Mouse (Mus musculus) lung, adult 18-20 months (tissue): ENCODE results near the gene Mrc2.
A peak's percentile ranks its signal among the peaks of the same experiment; 100 is the strongest.

ENCODE experiments used
- DNase-seq, 2 experiments: peaks; one replicate each; pipeline ENCODE4 v3.0.0; 2022; ENCODE audit warnings: mixed read lengths in 2 of 2

Mrc2 gene

DNA sequence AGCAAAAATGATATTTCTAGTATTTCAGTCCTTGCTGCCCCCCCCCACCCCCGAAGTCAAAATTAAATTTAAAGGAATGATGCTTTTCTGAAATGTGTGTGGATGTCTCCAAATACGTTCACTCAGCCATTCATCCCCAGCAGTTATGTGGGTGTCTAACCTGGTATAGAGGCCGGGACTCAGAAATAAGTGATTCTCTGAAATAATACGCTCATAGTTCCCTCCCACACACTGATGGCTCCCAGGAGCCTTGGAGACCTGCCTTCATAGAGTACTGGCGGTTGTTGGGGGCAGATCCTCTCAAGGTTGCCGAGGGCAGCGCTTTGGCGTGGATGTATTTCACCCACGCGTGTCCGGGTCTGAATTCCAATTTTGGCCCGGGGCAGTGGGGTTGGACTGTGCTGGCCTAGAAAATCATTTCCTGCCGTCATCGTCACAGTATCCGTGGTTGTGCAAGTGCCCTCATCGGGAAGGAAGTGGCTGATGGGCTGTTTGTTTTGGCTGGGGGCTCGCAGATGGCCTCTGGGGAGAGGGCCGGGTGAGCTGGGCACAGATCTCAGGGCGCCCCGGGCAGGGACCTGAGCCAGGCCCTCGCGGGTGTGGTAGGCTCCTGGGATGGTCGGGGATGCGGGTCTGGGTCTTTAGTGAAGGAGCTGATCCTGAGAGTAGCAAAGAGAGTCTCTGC, 19.0 kb downstream of the Mrc2 start:
- DNase-seq = peak; percentile 70 to 78

DNA sequence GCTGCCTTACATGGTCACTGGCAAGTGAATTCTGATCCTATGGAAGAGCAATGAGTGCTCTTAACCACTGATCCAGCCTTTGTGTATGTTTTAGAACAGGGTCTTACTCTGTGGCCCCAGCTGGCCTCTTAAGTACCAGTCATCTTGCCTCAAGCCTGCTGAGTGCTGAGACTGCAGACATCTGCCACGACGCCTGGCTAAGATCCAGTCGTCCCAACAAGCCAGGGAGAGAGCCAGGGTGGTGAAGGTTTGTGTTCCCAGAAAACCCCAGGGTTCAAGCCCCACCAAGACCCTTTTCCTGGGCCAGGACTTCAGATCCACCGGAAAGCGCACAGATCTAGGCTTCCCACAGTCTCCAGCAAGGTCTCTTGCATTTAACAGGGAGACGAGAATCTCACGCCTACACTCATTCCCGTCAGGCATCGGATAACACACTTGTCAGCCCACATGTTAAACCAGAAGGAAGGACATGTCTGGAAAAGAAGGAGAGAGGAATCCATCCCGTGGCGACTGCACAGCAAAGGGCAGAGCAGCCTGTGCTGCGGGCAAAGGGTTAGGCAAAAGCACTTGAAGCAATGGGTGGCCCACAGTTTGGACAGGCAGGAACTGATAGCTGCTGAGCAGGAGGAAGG, 20.0 kb downstream of the Mrc2 start:
- DNase-seq = peak in 1 of 2 experiments; percentile 11

DNA sequence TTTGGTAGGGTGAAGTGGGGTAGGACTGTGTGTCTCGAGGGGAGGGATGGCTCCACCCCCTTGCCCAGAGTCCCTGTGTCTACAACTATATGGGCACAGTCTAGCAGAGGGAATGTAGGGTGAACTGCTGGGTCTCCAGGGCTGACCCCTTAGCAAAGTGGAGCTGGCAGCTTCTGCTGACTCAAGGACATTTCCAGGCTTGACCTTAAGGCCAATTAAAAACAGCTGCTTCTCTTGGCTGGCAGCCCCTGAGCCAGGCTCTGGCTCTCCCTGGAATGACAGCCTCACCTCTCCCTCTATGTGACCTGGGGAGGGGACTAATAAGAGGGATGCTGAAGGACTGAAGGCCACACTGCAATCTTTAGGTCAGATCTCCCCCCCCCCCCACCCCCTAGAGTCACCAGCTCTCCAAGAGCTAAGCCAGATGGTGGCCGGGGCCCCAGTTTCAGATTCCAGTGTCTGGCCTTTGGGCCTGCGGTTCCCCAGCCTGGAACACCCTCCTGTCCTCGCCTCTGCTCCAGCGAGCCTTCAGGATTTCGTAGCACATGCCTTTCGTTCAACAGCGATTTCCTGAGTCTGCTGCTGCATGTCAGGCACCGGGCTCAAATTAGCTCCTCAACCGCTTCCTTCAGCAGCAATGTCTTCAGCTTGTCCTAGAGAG, 20.7 kb downstream of the Mrc2 start:
- peak; percentile 37 to 57 for DNase-seq

DNA sequence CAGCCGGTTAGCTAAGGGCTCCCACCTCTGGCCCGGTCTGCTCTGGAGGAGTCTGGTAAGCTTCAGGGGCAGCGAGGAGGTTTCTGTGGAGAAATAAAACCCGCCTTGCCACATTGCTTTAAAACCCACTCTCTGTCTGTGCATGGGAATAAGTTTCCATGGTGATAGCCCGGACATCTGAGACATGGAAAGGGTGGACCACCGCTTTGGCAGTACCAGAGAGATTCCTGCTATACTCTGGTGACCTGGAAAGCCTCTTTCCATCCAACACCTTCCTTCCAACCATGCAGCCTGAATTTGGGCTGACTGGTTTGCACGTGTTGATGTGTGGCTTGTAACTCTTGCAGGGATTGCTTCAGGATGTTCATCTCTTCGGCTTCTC, 21.2 kb downstream of the Mrc2 start:
- DNase-seq = no peak

DNA sequence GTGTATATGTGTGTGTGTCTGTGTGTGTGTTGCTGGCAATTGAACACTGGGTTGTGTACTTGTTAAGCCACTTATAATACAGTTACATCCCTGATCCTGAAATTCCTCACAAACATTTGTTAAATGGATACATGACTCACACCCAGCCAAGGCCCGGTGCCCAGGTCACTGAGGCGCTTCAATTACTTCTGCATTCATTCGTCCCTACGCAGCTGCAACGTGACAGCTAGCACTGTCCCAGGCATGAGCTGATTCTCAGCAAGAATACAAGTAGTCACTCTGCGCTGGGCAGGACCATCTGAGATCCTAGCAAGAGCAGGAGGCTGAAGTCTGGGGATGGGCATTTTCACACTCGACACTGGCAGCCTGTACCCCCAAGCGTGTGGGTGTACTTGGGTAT, 22.9 kb downstream of the Mrc2 start:
- DNase-seq = peak in 1 of 2 experiments; percentile 26

DNA sequence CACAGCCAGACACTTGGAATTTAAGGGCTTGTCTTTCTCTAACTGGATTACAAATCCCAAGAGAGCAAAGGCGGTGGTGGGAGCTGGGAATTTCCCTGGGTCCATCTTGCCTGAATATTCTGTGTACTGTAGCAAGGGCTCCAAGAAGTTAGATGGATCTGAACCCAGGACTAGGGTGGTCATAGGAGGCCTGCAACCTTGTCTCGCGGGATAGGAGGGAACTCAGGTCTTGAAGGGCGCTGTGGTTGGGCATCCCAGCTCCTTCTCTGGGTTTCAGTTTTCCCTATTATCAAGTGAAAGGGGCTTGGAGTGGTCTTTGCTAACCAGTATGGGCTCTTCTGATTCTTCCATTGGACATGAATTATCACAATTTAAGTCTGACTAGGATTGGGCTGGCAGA, 23.7 kb downstream of the Mrc2 start:
- DNase-seq = no peak

DNA sequence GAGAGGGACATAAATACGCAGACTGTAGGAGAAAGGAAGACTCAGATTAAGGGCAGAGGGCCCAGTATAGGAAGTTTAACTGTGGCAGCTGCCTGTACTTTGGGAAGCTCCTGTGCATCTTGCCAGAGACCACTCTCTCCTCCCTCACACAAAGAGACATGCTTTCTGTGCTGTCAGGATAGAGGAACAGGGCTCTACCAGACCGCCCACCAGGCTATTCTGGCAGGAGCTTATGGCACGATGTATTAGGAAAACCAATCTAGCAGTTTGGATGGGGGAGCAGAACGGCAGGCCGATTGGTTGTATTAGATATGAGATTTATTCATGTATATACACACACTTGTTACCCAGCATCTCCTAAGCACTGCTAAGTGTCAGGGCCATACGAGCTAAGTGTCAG, 25.3 kb downstream of the Mrc2 start:
- no peak for DNase-seq

DNA sequence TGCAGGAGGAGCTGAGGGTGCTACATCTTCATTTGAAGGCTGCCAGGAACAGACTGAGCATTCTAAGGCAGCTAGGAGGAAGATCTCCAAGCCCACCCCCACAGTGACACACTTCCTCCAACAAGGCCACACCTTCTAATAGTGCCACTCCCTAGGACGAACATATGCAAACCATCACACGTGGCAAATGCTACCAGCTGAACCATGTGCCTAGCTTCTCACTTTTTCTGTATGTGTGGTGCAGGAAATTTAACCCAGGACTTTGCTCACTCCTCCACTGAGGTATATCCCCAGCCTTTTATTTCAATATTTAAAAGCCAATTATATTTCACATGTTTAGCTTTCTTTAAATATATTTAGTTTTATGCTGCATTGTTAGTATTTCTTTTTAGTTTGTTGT, 28.6 kb downstream of the Mrc2 start:
- no peak for DNase-seq

DNA sequence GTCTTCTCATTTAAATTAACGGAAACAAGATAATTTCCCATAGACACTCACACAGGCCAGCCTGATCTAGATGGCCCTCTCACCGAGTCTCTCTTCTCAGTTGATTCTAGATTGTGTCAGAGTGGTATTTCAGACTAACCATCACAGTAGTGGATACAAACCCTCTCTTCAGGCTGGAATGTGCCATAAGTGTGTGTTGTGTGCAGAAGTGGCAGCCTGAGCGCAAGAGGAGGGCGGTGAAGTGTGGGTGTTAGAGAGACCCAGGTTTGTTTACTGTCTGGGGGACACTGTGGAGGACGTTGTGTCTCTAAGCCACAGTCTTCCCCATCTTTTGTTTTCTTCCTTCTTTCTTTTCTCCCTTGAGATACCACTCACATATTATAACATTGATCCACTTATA, 31.1 kb downstream of the Mrc2 start:
- DNase-seq = peak; percentile 49 to 57

DNA sequence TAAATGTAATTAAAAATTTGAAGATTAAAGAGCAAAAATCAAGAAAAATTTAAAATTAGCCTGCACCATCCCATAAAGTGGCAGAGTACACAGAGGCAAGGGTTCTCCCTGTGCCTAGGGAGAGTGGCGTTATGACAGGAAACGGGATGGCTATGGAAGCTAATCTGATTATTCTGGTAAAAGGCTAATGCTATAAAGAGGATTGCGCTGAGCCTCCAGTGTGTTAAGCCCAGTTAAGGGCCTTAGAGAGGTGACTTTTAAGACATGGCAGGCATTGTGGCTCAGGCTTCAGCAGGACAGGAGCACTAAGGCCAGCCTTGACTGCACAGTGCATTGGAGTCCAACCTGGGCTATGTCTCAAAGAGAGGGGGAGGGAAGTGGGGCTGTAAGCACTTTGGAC, 34.7 kb downstream of the Mrc2 start:
- DNase-seq = no peak

DNA sequence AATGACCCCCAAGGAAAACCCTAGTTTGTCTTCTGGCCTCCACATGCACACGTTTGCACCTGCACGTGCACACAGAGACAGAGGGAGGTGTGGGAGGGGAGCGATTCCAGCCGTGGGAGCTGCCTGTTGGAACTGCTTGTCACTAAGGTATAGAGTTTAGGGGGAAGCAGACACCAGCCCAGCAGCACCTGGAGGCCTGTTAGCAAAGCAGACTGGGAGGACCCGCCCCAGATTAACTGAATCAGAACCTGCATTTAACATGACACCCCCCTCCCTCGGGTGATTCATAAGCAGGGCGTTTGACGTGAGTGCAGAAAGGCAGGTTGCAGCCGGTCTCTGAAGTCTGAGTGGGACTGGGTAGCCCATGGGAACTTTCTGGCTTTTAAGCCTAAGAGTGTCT, 37.5 kb downstream of the Mrc2 start:
- DNase-seq = no peak

DNA sequence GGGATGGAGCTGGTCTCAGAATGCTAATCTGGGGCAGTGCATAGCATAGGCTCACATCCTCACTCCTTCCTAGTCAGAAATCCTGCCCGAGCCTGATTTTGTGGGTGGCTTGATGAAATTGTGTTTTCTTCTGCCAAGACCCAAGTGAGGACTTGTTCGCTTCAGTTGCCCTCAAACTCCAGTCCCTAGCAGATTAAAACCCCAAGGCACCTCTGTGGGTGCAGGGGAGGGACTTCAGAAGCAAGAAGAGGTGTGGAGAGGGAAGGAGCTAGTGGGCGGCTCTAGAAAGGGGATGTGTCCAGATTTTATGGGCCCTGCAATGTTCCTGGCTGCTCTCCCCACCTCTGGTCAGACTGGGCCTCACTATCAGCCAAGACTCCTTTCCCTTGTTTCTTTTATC, 38.7 kb downstream of the Mrc2 start:
- no peak for DNase-seq

DNA sequence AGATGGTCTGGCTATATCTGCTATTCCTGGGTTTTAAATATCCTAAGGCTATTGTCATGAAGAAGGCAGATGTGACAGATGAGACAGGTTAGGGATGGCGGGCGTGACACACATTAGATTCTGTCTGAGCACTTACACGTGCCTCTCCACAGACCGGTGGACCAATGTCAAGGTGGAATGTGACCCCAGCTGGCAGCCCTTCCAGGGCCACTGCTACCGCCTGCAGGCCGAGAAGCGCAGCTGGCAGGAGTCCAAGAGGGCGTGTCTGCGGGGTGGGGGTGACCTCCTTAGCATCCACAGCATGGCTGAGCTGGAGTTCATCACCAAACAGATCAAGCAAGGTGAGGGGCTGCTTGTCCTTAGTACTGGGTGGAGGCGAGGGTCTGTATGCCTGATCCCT, 39.3 kb downstream of the Mrc2 start:
- DNase-seq = peak; percentile 38 to 63

DNA sequence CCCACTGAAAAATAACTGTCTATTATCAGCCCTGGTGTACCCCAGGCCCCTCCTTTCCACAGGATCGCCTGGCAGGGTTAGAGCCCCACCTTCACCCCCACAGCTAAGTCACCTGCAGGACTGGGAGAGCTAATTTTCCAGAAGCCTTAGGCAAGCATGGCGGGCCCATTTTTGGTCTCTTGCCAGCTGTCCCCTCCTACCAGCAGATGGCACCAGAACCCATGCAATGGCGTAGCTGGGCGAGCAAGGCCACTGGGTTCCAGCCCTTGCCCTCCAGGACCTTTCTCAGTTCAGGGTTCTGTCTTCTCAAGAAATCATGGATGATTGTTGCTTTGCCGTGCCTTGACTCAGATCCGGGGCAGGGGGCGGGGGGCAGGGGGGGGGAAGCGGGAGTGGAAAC, 40.0 kb downstream of the Mrc2 start:
- DNase-seq = peak; percentile 61 to 63

DNA sequence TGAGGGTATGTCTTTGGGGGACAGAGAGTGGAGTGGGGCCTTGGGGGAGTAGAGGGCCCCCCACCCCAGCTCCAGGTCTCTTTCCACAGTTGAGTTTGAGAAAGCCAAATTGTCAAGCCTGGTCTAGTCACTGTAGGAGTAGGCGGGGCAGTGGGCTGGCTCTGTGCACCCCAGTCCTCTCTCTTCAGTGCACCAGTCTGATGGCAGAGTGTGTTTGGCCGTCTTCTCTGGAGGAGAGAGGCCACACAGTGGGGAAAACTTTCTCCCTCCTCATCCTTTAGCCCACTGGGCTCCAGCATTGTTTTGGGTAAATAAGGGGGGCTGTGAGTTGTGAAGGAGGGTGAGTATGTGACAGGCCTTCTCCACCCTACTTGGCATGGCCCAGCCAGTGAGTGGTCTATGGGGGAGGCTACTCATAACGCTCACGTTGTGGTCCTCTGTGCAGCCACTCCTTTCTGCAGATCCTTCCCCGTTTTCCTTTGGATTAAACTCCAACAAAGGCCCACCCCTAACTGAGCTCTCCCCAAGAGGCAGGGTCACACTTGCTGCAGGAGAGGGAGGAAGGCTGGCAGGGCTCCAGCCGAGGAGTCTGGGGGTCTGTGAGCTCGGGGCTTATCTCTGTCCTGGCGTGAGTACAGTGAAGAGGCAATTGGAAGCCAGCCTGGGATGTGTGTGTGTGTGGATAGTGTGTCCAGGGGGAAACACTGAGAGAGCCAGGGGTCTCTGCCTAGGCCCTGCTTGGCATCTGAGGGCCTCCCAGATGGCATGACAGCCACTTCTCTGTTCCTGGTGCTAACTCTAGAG, 41.6 kb downstream of the Mrc2 start:
- DNase-seq = no peak

DNA sequence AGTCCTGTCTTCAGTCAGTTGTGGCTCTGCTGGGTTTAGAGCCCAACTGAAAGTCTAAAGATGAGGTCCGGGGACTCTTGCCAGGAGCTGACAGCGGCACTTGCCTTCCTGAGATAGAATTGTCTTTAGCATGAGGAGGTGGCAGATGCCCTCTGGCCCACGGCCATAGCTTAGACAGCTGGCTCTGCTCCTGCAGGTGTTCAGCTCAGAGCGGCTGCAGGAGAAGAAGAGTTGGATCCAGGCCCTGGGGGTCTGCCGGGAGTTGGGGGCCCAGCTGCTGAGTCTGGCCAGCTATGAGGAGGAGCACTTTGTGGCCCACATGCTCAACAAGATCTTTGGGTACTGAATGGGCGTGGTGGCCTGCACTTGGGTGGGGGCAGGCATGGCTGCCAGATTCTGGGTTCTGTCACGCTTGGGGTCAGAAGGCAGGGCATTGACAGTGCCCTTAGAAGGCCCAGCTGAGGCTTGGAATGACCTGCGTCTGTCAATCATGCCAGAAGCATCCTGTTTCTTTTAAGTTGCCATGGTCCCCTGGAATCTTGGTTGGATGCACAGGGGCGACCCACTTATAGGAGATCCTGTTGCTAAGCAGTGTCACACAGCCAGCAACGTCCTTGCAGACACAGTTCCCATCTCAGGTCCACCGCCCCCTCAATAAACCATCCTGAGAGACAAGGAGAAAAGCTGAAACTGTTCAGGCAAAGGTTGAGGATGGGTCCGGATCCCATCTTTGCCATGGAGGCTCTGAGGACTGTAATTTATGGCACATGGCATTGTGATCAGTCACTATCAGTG, 46.4 kb downstream of the Mrc2 start:
- DNase-seq = no peak

DNA sequence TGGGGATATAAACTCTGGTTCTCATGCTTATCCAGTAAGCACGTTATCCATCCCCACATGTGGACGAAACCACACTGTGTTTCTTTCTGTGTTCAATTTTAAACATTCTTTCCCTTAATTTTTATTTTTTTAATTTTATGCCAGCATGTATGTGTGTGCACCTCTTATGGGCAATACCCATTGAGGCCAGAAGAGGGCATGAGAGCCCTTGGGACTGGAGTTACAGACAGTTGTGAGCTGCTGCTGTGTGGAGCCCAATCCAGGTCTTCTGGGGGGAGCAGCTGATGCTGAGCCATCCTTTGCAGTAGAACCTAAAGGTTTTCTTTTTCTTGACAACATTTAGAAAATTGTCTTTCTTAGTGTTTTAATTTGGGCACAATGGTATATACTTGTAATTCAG, 52.8 kb downstream of the Mrc2 start:
- peak in 1 of 2 experiments; percentile 35 for DNase-seq

DNA sequence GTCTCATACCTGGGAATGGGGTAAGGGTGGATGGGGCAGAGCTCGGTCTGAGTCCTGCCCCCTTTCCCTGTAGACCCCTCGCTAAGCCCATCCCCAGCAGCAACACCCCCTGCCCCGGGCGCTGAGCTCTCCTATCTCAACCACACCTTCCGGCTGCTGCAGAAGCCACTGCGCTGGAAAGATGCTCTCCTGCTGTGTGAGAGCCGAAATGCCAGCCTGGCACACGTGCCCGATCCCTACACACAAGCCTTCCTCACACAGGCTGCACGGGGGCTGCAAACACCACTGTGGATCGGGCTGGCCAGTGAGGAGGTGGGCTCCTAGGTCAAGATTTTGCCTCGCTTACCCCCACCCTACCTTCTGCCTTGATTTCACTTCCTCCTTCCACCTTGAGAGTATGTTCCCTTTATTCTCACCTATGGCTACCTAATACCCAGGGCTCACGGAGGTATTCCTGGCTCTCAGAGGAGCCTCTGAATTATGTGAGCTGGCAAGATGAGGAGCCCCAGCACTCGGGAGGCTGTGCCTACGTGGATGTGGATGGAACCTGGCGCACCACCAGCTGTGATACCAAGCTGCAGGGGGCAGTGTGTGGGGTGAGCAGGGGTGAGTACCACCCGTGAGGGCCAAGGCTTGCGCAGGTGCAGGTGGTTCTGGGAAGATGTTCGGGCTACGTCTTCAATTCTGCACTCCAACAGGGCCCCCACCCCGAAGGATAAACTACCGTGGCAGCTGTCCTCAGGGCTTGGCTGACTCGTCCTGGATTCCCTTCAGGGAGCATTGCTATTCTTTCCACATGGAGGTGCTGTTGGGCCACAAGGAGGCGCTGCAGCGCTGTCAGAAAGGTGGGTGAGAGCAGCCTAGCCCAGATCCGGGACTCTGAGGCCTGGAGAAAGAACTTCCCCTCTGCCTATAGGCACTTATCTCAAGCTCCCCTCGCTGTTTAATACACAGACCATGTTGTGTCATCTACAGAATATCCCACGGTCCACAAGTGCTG, 55.0 kb downstream of the Mrc2 start:
- DNase-seq = peak; percentile 77 to 81

DNA sequence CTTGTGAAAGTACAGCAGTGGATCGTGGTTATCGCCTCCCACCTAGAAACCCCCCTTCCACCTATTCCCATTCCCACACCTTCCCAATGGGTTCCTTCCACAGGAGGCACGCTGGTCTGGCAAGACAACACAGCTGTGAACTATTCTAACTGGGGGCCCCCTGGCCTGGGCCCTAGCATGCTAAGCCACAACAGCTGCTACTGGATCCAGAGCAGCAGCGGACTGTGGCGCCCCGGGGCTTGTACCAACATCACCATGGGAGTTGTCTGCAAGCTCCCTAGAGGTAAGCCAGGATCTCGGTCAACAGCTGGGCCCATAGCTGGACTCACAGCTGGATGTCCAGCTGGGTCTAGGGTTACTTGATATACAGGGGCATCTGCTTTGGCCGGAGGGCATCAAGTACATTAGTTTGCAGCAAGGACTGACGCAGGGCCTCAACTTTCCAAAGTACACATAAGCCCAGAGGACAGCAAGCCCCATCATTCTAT, 56.1 kb downstream of the Mrc2 start:
- DNase-seq = no peak

DNA sequence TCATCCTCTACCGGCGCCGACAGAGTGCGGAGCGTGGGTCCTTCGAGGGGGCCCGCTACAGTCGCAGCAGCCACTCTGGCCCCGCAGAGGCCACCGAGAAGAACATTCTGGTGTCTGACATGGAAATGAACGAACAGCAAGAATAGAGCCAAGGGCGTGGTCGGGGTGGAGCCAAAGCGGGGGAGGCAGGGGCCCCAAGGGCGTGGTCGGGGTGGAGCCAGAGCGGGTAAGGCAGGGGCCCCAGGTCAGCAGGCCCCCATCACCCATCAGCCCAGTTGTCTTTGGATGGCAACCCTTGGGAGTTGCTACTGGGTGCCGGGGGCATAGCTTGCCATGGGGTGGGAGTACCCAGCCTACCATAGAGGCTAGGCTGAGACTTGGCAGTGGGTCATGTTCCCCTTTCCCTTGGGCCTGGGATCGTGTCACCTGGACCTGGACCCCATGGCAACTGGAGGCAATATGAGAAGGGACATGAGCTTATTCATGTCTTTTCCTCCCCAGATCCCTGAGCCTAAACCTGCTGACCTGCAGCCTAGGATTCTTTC, 57.4 kb downstream of the Mrc2 start:
- no peak for DNase-seq

DNA sequence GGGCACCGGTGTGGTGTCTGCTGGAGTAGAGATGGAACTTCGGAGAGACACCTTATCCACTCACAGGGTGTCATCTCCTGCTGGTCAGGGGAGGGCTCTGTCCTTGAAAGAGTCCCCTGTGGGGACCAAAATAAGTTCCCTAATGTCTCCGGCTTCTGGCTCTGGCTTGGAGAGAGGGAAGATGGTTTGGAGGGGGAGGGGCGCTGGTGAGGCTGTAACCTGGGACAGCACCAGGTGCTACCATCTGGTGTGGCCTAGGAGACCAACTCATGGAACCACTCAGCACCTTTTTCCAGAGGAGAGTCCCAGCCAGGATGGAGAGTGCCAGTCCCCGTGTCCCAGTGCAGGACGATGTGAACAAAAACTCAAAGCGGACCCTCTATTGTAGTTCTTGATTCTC, 58.2 kb downstream of the Mrc2 start:
- no peak for DNase-seq
